Mouse (Mus musculus) embryonic facial prominence, embryonic 12.5 days (tissue): Measurements from ENCODE around the gene Arhgap42. TPM values are rescaled to one million over a fixed set of nuclear protein-coding genes. Genes with fewer than 3 reads are reported as not detected.

Experiments used
- ATAC-seq: fragments of 200-750 bp; cut with Nextera tagmentation; 2 replicates; pipeline ENCODE4 v1.8.0; 2017; ENCODE audit not compliant: insufficient number of reproducible peaks, insufficient read depth, low FRiP score, low TSS enrichment
- H3K27ac ChIP-seq: fragments of 300-500 bp; sonication (generic); 2 replicates; pipeline ENCODE4 v1.5.1; 2016; ENCODE audit warnings: mild to moderate bottlenecking
- H3K27me3 ChIP-seq: fragments of 300-500 bp; sonication (generic); 2 replicates; pipeline ENCODE4 v1.6.1; 2016; ENCODE audit warnings: mild to moderate bottlenecking, moderate library complexity
- H3K36me3 ChIP-seq: fragments of 300-500 bp; sonication (generic); 2 replicates; pipeline ENCODE4 v1.6.1; 2016; ENCODE audit warnings: mild to moderate bottlenecking
- H3K4me1 ChIP-seq: fragments of 300-500 bp; sonication (generic); 2 replicates; pipeline ENCODE4 v1.6.1; 2016
- H3K4me2 ChIP-seq: fragments of 300-500 bp; sonication (generic); replicated peaks from 2 replicates; pipeline ENCODE4 v1.6.1; 2016; ENCODE audit warnings: mild to moderate bottlenecking, moderate library complexity
- H3K4me3 ChIP-seq: fragments of 300-500 bp; sonication (generic); 2 replicates; pipeline ENCODE4 v1.5.1; 2016; ENCODE audit warnings: mild to moderate bottlenecking
- H3K9ac ChIP-seq: fragments of 300-500 bp; sonication (generic); 2 replicates; pipeline ENCODE4 v1.6.1; 2016; ENCODE audit warnings: mild to moderate bottlenecking, moderate library complexity
- H3K9me3 ChIP-seq: fragments of 300-500 bp; sonication (generic); 2 replicates; pipeline ENCODE4 v1.6.1; 2016; ENCODE audit warnings: mild to moderate bottlenecking, moderate library complexity
- WGBS: fragments of 180-500 bp; shearing (Covaris S2); methylation state at CpG from one replicate; pipeline ENCODE4 v1.1.7; 2016; 5-methylcytosine and 5-hydroxymethylcytosine counted together
- polyA plus RNA-seq: library from polyadenylated mRNA; unstranded; fragments of >200 nt; fragmentation: Nextera tagmentation; extraction: Ambion mirVana; gene quantifications from 2 replicates; pipeline ENCODE4 v1.2.1, GENCODE M21; 2016

Arhgap42 gene
- polyA plus RNA-seq, 1 experiment from 2014 or later: 48.0 TPM

GRCm38 (mm10) chr9:8996494-8996893 is 242.4 kb downstream of the Arhgap42 start:
- Histone ChIP-seq H3K9ac (no peak overlapping the region), H3K27me3 (no peaks in the 10 kb centered on the region), H3K4me1 (no peaks in the 10 kb centered on the region), H3K4me2 (no peak overlapping the region), H3K27ac (no peak overlapping the region), H3K36me3 (peaks cover 20% of the 10 kb centered on the region), H3K4me3 (no peak overlapping the region), H3K9me3 (no peaks in the 10 kb centered on the region)
- ATAC-seq: no peak
- 74% methylated on average over 2 of the region's 2 CpGs for WGBS

DNA sequence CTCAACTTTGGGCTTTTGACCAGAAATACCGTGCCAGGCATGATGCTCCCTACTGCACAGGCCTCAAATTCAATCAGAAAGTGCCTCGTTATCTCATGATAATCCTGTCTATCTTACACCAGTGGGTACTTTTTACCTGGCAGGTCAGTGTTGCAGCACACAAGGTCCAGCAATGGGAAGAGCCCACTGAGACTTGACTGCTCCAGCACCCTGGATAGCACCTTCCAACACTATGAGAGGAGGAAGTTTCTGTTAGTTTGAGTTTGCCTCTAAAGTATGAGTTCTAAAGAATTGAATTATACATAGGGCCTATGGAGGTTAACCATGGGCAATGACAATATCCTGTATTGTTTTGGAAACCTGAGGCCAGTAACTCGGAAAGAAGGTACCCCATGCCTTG is 256.6 kb downstream of the Arhgap42 start:
- whole genome bisulfite sequencing: 73% methylated on average over 3 of the region's 3 CpGs
- H3K27me3 ChIP-seq: no peaks in the 10 kb centered on the region
- ATAC-seq: no peak
- no peak overlapping the region for H3K9ac ChIP-seq
- no peak overlapping the region for H3K4me2 ChIP-seq
- H3K4me3 ChIP-seq: no peak overlapping the region
- no peak overlapping the region for H3K27ac ChIP-seq
- no peaks in the 10 kb centered on the region for H3K36me3 ChIP-seq
- no peaks in the 10 kb centered on the region for H3K9me3 ChIP-seq
- H3K4me1 ChIP-seq: no peaks in the 10 kb centered on the region

DNA sequence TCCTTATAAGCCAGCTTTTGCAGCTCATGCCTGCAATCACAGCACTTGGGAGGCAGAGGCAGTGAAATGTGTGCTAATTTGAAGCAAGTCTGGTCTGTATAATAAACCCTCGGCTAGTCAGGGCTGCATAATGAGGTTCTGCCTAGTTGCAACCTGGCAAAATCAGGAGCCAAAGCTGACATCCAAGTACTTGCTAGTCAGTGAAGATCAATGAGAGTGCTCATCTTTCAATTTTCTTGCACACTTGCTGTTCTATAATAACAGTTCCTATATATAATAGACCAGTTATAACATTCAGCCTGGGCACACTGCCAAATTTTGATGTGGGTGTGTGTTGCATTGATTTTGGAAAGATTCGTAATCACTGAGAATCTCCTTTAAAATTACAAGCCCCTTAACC is 261.1 kb downstream of the Arhgap42 start:
- no peaks in the 10 kb centered on the region for H3K36me3 ChIP-seq
- H3K4me3 ChIP-seq: no peak overlapping the region
- 31% methylated on average over 2 of the region's 2 CpGs for WGBS
- no peak overlapping the region for H3K27ac ChIP-seq
- ATAC-seq: no peak
- no peaks in the 10 kb centered on the region for H3K27me3 ChIP-seq
- no peaks in the 10 kb centered on the region for H3K4me1 ChIP-seq
- no peak overlapping the region for H3K4me2 ChIP-seq
- no peak overlapping the region for H3K9ac ChIP-seq
- H3K9me3 ChIP-seq: no peaks in the 10 kb centered on the region

DNA sequence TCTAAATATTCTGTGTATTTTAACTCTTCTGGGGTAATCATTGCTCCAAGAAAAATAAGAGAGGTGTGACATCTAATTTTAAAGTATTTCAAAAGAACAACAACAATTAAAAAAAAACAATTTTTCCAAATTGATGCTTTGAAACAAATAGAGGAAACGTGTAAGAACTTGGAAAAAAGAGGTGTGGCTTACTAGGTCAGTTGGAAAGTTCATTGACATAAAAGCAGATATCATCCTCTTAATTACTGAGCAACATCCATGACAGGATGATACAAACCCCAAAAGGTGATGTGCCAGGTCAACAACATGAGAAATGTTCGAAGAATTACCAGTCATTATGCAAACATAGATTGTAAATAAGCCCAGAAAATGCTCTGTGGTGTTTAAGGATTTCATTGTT is 267.4 kb downstream of the Arhgap42 start, which contains the start of gene Gm16485:
TSS of gene Gm16485 (plus strand) at position 301 of the 400 bp plus-strand sequence.
- Histone ChIP-seq H3K36me3 (no peaks in the 10 kb centered on the region), H3K4me2 (no peak within 1 kb of the TSS), H3K9ac (no peak within 1 kb of the TSS), H3K4me3 (no peak within 1 kb of the TSS), H3K4me1 (no peaks in the 10 kb centered on the region), H3K27ac (no peak within 1 kb of the TSS), H3K9me3 (no peaks in the 10 kb centered on the region), H3K27me3 (no peaks in the 10 kb centered on the region)
- WGBS: 83% methylated on average over 2 of the region's 2 CpGs
- no peak for ATAC-seq

GRCm38 (mm10) chr9:8970240-8970639 is 268.7 kb downstream of the Arhgap42 start:
- Histone ChIP-seq H3K9ac (no peak overlapping the region), H3K27ac (no peak overlapping the region), H3K4me2 (no peak overlapping the region), H3K4me3 (no peak overlapping the region), H3K9me3 (no peaks in the 10 kb centered on the region), H3K27me3 (no peaks in the 10 kb centered on the region), H3K36me3 (no peaks in the 10 kb centered on the region), H3K4me1 (no peaks in the 10 kb centered on the region)
- 70% methylated on average over 7 of the region's 7 CpGs for WGBS
- no peak for ATAC-seq

DNA sequence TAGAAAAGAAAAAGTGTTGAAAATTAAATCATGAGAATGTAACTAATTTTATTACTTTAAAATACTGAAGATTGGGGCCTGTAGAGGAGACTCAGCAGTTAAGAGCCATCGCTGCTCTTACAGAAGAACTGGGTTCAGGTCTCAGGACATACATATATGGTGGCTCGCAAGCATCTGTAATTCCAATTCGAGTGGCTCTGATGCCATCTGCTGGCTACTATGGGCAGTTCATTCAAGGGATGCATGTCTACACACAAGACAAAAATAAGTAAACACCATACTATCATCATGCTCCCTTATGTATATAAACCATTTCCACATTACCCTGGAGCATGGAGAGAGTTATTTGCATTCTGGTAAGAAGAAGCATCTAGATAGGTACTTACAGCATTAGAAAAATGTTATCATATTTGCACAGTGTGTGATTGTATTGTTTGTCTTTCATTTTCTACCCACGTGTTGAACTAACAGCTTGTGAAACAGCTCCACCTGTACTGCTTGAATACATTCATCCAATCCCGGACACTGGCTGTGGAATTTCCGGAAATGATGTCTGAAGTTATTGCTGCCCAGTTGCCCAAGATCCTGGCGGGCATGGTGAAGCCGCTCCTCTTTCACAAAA is 274.3 kb downstream of the Arhgap42 start:
- Histone ChIP-seq H3K9ac (no peak overlapping the region), H3K9me3 (no peaks in the 10 kb centered on the region), H3K36me3 (no peaks in the 10 kb centered on the region), H3K4me2 (no peak overlapping the region), H3K4me1 (no peaks in the 10 kb centered on the region), H3K27ac (no peak overlapping the region), H3K4me3 (no peak overlapping the region), H3K27me3 (no peaks in the 10 kb centered on the region)
- WGBS: 66% methylated on average over 8 of the region's 8 CpGs
- ATAC-seq: no peak

- H3K27me3 ChIP-seq: no peaks in the 10 kb centered on the region
- no peak overlapping the region for H3K27ac ChIP-seq
- no peak for ATAC-seq
- no peak overlapping the region for H3K4me3 ChIP-seq
- no peaks in the 10 kb centered on the region for H3K9me3 ChIP-seq
- H3K36me3 ChIP-seq: no peaks in the 10 kb centered on the region
- H3K4me2 ChIP-seq: no peak overlapping the region
- no peak overlapping the region for H3K9ac ChIP-seq
- H3K4me1 ChIP-seq: no peaks in the 10 kb centered on the region
These were observed 285.6 kb downstream of the Arhgap42 start for GRCm38 (mm10) chr9:8953306-8953705.
